8 mouse cellular contexts compared by ENCODE assay signal in genomic region chr15:3979871-3980270, GRCm38 (mm10). TPM values are rescaled to one million over a fixed set of nuclear protein-coding genes. Genes with fewer than 3 reads are reported as not detected.
DNase-seq lines count a peak whose midpoint lies in the region; ATAC-seq and TF ChIP-seq lines count a peak whose summit lies in the region.

No protein-coding gene starts in this region.

- TF ChIP-seq CTCF in lung, adult 2 months (IDR thresholded peaks at IDR 0.05; ENCODE audit: insufficient read depth, low read length): no peak

- H3K4me3 ChIP-seq in lung, embryonic 15.5 days: peak overlapping the region; percentile 68
- no peak overlapping the region for H3K4me3 ChIP-seq in lung, adult 2 months (replicated peaks; ENCODE audit: extremely low read depth, low read depth, low read length)
- H3K4me3 ChIP-seq in embryonic facial prominence, embryonic 11.5 days (ENCODE audit: low read depth, low read length): no peak overlapping the region; the same call in 1 of the 2 replicates
- H3K4me3 ChIP-seq in intestine, embryonic 16.5 days (ENCODE audit: low read length): no peak overlapping the region
- peak overlapping the region; percentile 58 for H3K4me3 ChIP-seq in neural tube, embryonic 13.5 days

- ATAC-seq in lung, embryonic 15.5 days (ENCODE audit: borderline replicate concordance, extremely low read depth, low FRiP score, low TSS enrichment): no peak
- ATAC-seq in embryonic facial prominence, embryonic 11.5 days (replicated peaks; ENCODE audit: insufficient number of reproducible peaks, low FRiP score, low TSS enrichment, low read depth): 0 out of 2 replicates have a peak, but pooled peaks have one; percentile 3
- peak; percentile 32; the same call in 1 of the 2 replicates for ATAC-seq in intestine, embryonic 16.5 days
- peak; percentile 25; the same call in 1 of the 2 replicates for ATAC-seq in neural tube, embryonic 13.5 days (ENCODE audit: low read depth)

- peaks cover 7% of the 10 kb centered on the region; the same call in 1 of the 2 replicates for H3K4me1 ChIP-seq in lung, embryonic 15.5 days
- no peaks in the 10 kb centered on the region for H3K4me1 ChIP-seq in lung, adult 2 months (ENCODE audit: control insufficient read depth, insufficient read depth, low read length)
- H3K4me1 ChIP-seq in embryonic facial prominence, embryonic 11.5 days (ENCODE audit: control insufficient read depth, insufficient read depth, low read length): no peaks in the 10 kb centered on the region
- H3K4me1 ChIP-seq in intestine, embryonic 16.5 days (ENCODE audit: control insufficient read depth, insufficient read depth, low read length): peaks cover 7% of the 10 kb centered on the region; the same call in 1 of the 2 replicates
- H3K4me1 ChIP-seq in neural tube, embryonic 13.5 days (replicated peaks): peaks cover 7% of the 10 kb centered on the region

- no peaks in the 10 kb centered on the region for H3K9me3 ChIP-seq in lung, embryonic 15.5 days
- no peaks in the 10 kb centered on the region for H3K9me3 ChIP-seq in embryonic facial prominence, embryonic 11.5 days (replicated peaks; ENCODE audit: control insufficient read depth, low read length)
- no peaks in the 10 kb centered on the region for H3K9me3 ChIP-seq in intestine, embryonic 16.5 days (ENCODE audit: control insufficient read depth, low read length)
- H3K9me3 ChIP-seq in neural tube, embryonic 13.5 days: no peaks in the 10 kb centered on the region

- H3K27me3 ChIP-seq in lung, embryonic 15.5 days: no peaks in the 10 kb centered on the region
- H3K27me3 ChIP-seq in embryonic facial prominence, embryonic 11.5 days (ENCODE audit: control insufficient read depth, insufficient read depth, low read length): no peaks in the 10 kb centered on the region
- no peaks in the 10 kb centered on the region for H3K27me3 ChIP-seq in intestine, embryonic 16.5 days (replicated peaks; ENCODE audit: control insufficient read depth, insufficient read depth, low read length)
- no peaks in the 10 kb centered on the region for H3K27me3 ChIP-seq in neural tube, embryonic 13.5 days

- H3K9ac ChIP-seq in lung, embryonic 15.5 days: no peak overlapping the region
- peak overlapping the region; percentile 94 for H3K9ac ChIP-seq in embryonic facial prominence, embryonic 11.5 days (replicated peaks; ENCODE audit: low read length)
- H3K9ac ChIP-seq in intestine, embryonic 16.5 days (ENCODE audit: low read depth, low read length): no peak overlapping the region
- H3K9ac ChIP-seq in neural tube, embryonic 13.5 days: peak overlapping the region; percentile 84

- 59% methylated on average over 3 of the region's 3 CpGs for WGBS in lung, embryonic 15.5 days
- WGBS in lung, adult 2 months: 56% methylated on average over 3 of the region's 3 CpGs
- 88% methylated on average over 3 of the region's 3 CpGs for WGBS in embryonic facial prominence, embryonic 11.5 days
- 72% methylated on average over 3 of the region's 3 CpGs for whole genome bisulfite sequencing in intestine, embryonic 16.5 days
- WGBS in neural tube, embryonic 13.5 days: 89% methylated on average over 3 of the region's 3 CpGs

- TF ChIP-seq POLR2A in lung, adult 2 months (IDR thresholded peaks at IDR 0.05; ENCODE audit: borderline replicate concordance, extremely low read depth, low read depth, low read length): no peak

- no peak for DNase-seq in lung, adult 2 months
- no peak for DNase-seq in embryonic facial prominence, embryonic 11.5 days (ENCODE audit: low spot score)
- no peak for DNase-seq in left cerebral cortex, postnatal 4 days
- DNase-seq in left cerebral cortex, adult 18-20 months (ENCODE audit: low spot score in 2 of 2): no peak
- no peak for DNase-seq in Muller cell, postnatal 12 days (ENCODE audit: inconsistent ontology term)

- peak overlapping the region; percentile 67 for H3K4me2 ChIP-seq in lung, embryonic 15.5 days
- peak overlapping the region; percentile 78 for H3K4me2 ChIP-seq in embryonic facial prominence, embryonic 11.5 days (ENCODE audit: low read depth, low read length)
- peak overlapping the region; percentile 58; the same call in 1 of the 2 replicates for H3K4me2 ChIP-seq in intestine, embryonic 16.5 days (ENCODE audit: low read depth, low read length)
- peak overlapping the region; percentile 68 for H3K4me2 ChIP-seq in neural tube, embryonic 13.5 days

- H3K27ac ChIP-seq in lung, embryonic 15.5 days: peak overlapping the region; percentile 96
- peak overlapping the region; percentile 78 for H3K27ac ChIP-seq in embryonic facial prominence, embryonic 11.5 days (replicated peaks; ENCODE audit: low read depth, low read length)
- peak overlapping the region; percentile 98 for H3K27ac ChIP-seq in intestine, embryonic 16.5 days (ENCODE audit: low read length)
- peak overlapping the region; percentile 94 for H3K27ac ChIP-seq in neural tube, embryonic 13.5 days (replicated peaks)

- intact Hi-C loops in left cerebral cortex, postnatal 4 days (cut with DNase I): loop anchor here (10.0 kb wide), 1 partner anchor 685 kb away; no protein-coding TSS in a partner anchor

- H3K36me3 ChIP-seq in lung, embryonic 15.5 days: peaks cover 14% of the 10 kb centered on the region
- no peaks in the 10 kb centered on the region for H3K36me3 ChIP-seq in embryonic facial prominence, embryonic 11.5 days (replicated peaks; ENCODE audit: control insufficient read depth, insufficient read depth, low read depth, low read length)
- H3K36me3 ChIP-seq in intestine, embryonic 16.5 days (ENCODE audit: control insufficient read depth, insufficient read depth, low read length): no peaks in the 10 kb centered on the region; the same call in 1 of the 2 replicates
- H3K36me3 ChIP-seq in neural tube, embryonic 13.5 days: peaks cover 24% of the 10 kb centered on the region

RNA-seq across cellular contexts. Expression of gene Fbxo4, which starts 0.5 kb away (rescaled TPM):
- 13.2 and 13.6 TPM in 2 replicates for polyA plus RNA-seq in lung, embryonic 15.5 days (2015; fragmentation: Nextera tagmentation; extraction: Ambion mirVana)
- 12.5 and 14.6 TPM in 2 replicates for polyA plus RNA-seq in lung, adult 2 months (2012; rRNA removed)
- 5.4 and 6.2 TPM in 2 replicates for polyA plus RNA-seq in embryonic facial prominence, embryonic 11.5 days (2014; fragmentation: Nextera tagmentation; extraction: Ambion mirVana)
- 9.5 and 9.7 TPM in 2 replicates for polyA plus RNA-seq in intestine, embryonic 16.5 days (2015; fragmentation: Nextera tagmentation; extraction: Ambion mirVana)
- 8.3 and 9.0 TPM in 2 replicates for polyA plus RNA-seq in neural tube, embryonic 13.5 days (2015; fragmentation: Nextera tagmentation; extraction: Ambion mirVana)
- 1 to 10 TPM; 8.0 to 8.3 TPM for total RNA-seq in left cerebral cortex, postnatal 4 days (2021)
- total RNA-seq in left cerebral cortex, adult 18-20 months (2021): 1 to 10 TPM; 8.5 to 8.9 TPM

RNA-seq across cellular contexts. Expression of gene AW549877, which starts 15.7 kb away (rescaled TPM):
- polyA plus RNA-seq in lung, embryonic 15.5 days (2015; fragmentation: Nextera tagmentation; extraction: Ambion mirVana): 27.3 and 27.9 TPM in 2 replicates
- polyA plus RNA-seq in lung, adult 2 months (2012; rRNA removed): 8.8 and 18.7 TPM in 2 replicates
- 51.8 and 54.6 TPM in 2 replicates for polyA plus RNA-seq in embryonic facial prominence, embryonic 11.5 days (2014; fragmentation: Nextera tagmentation; extraction: Ambion mirVana)
- 26.6 and 33.2 TPM in 2 replicates for polyA plus RNA-seq in intestine, embryonic 16.5 days (2015; fragmentation: Nextera tagmentation; extraction: Ambion mirVana)
- 42.2 and 44.0 TPM in 2 replicates for polyA plus RNA-seq in neural tube, embryonic 13.5 days (2015; fragmentation: Nextera tagmentation; extraction: Ambion mirVana)
- total RNA-seq in left cerebral cortex, postnatal 4 days (2021): 10 to 100 TPM; 36.9 to 38.5 TPM
- 10 to 100 TPM; 47.9 to 49.2 TPM for total RNA-seq in left cerebral cortex, adult 18-20 months (2021)

RNA-seq across cellular contexts. Expression of gene Oxct1, which starts 46.3 kb away (rescaled TPM):
- polyA plus RNA-seq in lung, embryonic 15.5 days (2015; fragmentation: Nextera tagmentation; extraction: Ambion mirVana): 232 and 243 TPM in 2 replicates
- polyA plus RNA-seq in lung, adult 2 months (2012; rRNA removed): 26.6 and 31.6 TPM in 2 replicates
- polyA plus RNA-seq in embryonic facial prominence, embryonic 11.5 days (2014; fragmentation: Nextera tagmentation; extraction: Ambion mirVana): 191 and 215 TPM in 2 replicates
- 184 and 212 TPM in 2 replicates for polyA plus RNA-seq in intestine, embryonic 16.5 days (2015; fragmentation: Nextera tagmentation; extraction: Ambion mirVana)
- 232 and 240 TPM in 2 replicates for polyA plus RNA-seq in neural tube, embryonic 13.5 days (2015; fragmentation: Nextera tagmentation; extraction: Ambion mirVana)
- 100 to 1,000 TPM; 404 to 414 TPM for total RNA-seq in left cerebral cortex, postnatal 4 days (2021)
- total RNA-seq in left cerebral cortex, adult 18-20 months (2021): 100 to 1,000 TPM; 298 to 304 TPM

Comparison
In these comparisons a context has a peak if more than half of its experiments do, and no peak if none do; other contexts are left out.
1. H3K4me3 ChIP-seq: peak in lung, embryonic 15.5 days (single experiment) and neural tube, embryonic 13.5 days (single experiment); none in lung, adult 2 months (single experiment), embryonic facial prominence, embryonic 11.5 days (single experiment) and intestine, embryonic 16.5 days (single experiment).
2. H3K9ac ChIP-seq: peak in embryonic facial prominence, embryonic 11.5 days (single experiment) and neural tube, embryonic 13.5 days (single experiment); none in lung, embryonic 15.5 days (single experiment) and intestine, embryonic 16.5 days (single experiment).
3. Peak in every context shown above with its lines, with median percentiles within 50 percentile points of each other: H3K27ac ChIP-seq and H3K4me2 ChIP-seq.